Mouse (Mus musculus): ENCODE measurements around the gene 4930516K23Rik.

Gene 4930516K23Rik

DNA sequence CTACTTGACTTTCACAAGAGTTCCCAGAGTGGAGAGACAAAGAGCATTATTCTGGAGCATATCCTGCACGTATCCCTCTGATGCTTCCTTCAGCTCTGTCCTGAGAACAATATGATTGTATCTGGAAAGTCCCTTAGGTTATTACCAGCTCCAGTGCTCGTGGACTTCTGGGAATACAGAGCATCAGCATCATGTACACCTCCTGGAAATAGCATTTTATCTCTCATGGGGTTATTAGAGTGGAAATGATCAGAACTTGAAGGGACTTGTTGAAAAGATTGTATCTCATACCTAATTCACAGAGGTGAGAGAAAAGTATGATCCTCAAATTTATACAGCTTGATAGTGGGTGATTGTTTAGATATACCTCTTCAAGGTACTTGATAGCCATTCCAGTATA lies at the start of gene 4930516K23Rik:
Gene 4930516K23Rik, minus strand, starts transcription at position 101 of the 400 bp plus-strand sequence.
- no peak for DNase-seq (ENCODE audit: low spot score)

DNA sequence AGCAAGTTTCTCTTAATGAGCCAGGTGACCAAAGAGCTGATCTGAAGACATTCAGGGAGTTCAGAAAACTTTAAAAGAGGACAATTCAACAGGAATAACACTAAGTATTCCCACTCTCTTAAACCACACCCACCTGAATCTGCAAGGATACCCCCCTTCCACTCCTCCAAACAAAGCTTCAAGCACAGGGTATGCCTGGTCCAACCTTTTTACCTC lies 43.4 kb upstream of the 4930516K23Rik start, which contains the start of gene Olfr646:
Gene Olfr646, plus strand, starts transcription at position 117 of the 216 bp plus-strand sequence.
- DNase-seq (ENCODE audit: low spot score) = no peak

DNA sequence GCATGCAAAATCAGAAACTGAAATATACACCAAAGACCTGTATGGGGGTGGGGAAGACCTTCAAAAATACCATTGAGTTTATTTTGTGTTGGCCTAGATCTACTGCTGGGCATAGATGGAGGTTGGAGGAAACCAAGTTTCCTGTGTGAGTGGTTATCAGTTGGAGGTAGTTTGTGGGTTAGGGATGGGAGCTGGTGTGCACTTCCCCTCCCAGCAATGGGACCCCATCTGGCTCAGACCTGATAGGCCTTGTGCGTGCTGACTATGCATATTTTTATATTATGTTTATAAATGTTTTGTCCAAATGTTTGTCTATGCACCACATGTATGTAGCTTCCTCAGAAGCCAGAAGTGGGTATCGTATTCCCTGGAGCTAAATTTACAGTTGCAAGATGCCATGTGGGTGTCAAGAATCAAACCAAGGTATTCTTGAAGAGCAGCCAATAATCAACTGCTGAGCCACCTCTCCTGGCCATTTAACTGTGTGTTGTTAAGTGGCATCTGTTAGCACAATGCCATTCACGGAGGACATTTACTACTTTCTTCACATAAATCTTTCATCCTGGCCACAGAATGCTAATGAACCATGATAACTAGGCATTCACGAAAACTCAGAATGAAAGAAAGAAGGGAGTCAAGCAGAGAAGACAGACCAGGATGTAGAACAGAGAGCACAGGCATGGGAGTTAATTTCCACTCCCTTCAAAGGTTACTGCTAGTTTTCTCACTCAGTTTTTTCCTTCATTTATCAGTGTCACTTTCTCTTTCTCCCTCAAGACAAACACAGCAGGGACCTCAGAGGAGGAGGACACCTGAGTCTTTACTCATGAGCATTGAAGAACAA lies 42.9 kb upstream of the 4930516K23Rik start:
- DNase-seq (ENCODE audit: low spot score) = no peak

DNA sequence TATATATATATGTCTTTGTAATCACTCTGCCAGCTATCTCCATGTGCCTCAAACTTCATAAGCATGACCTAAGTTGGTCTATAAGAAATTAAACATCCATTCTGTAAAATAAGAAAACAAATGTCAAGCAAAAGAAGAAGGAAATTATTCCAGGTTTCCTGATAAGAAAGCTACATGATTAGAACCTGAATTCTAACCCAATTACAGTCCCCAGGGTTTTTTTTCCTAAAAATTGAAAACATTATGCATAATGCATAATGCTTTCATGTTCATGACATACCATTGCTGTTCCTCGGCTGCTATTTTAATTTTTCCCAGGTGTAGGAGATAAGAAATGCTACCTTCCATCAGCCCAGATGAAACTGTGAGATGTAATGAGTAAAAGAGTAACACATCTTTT lies 24.1 kb upstream of the 4930516K23Rik start, which contains the start of gene Olfr645:
Gene Olfr645, minus strand, starts transcription at position 101 of the 400 bp plus-strand sequence.
- DNase-seq (ENCODE audit: low spot score) = no peak

DNA sequence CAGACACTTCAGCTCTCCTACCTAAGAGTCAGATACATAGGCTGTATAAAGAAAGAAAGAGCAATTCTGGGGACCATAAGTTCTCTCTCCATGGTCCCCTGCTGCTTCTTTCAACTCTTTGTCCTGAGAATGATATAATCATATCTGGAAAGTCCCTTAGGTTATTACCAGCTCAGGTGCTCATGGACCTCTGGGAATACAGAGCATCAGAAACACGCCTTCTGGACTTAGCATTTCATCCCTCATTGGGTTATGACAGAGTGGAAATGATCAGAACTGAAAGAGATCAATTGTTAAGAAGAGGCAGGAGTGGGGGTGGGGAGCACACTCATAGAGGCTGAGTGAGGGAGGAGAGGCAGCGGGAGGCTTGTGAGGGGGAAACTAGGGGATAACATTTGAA lies 10.5 kb upstream of the 4930516K23Rik start, which contains the start of gene Olfr644:
Gene Olfr644, minus strand, starts transcription at position 101 of the 400 bp plus-strand sequence.
- no peak for DNase-seq (ENCODE audit: low spot score)

DNA sequence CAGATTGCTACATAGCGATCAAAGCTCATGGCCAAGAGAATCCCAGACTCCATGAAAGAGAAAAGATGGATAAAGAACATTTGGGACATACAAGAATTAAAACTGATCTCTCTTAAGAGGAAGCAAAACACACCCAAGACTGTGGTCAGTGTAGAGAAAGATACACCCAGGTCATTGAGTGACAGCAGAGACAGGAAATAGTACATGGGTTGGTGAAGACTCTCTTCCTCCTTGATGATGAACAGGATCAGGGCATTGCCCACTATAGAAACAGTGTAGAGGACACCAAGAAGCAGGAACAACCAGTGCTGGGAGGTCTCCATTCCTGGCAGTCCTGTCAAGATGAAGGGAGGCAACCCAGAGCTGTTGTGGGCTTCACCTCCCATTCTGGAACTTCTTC lies 2.0 kb downstream of the 4930516K23Rik start:
- no peak for DNase-seq (ENCODE audit: low spot score)

DNA sequence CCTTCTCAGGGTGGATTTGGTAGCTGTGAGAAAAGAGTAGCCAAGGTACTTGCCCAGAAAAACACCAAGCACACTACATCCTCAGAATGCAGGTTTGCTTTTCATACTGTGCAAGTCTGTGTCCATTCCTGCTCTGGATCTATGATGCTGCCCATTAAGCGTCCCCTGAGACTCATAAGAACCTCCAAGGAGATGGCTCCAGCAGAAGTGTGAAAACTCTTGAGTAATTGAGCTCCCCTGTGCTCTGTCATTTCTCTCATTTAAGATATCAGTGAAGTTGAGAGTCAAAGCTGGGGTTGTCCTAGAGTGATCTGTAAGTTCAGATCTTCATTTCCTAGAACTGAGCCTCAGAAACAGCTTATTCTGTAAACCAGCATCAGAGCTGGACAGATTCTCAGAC lies 8.7 kb downstream of the 4930516K23Rik start, which contains the start of gene Olfr642:
Gene Olfr642, minus strand, starts transcription at position 101 of the 400 bp plus-strand sequence.
- DNase-seq (ENCODE audit: low spot score) = no peak

DNA sequence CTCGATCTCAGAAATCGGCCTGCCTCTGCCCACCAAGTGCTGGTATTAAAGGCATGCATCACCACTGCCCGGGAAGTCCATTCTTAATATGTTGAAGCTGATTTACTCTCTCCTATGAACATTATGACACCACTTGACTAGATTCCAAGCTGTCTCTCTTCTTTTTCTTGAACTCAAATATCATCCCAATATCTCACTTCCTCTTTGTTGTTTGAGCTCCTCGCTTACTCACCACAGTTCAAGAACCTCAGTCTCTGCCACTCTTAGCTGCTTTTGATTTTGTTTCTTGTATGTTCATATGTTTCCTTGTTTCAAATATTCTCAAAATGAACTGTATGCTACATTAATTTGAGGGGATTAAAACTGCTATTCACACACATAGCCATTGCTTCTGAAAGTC lies 10.5 kb downstream of the 4930516K23Rik start:
- no peak for DNase-seq (ENCODE audit: low spot score)

DNA sequence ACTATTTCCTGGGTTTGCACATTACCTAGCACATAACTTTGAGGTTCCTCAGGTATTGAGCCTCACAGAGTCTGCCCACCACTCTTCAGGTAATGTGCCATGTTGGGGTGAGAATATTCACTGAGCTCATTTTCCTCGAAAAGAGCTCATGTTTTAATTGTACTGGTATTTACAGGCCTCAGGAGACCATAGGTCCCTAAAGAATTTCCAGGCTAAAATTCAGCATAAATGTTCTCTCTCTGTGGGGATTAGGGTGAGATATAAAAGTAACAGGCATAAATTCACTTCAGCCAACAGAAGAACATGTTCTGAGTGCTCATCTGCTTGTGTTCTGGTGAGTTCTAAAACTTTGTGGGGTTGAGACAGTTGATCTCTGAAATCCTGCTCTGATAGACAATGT lies 26.1 kb downstream of the 4930516K23Rik start, which contains the start of gene Olfr641:
Gene Olfr641, plus strand, starts transcription at position 301 of the 400 bp plus-strand sequence.
- DNase-seq (ENCODE audit: low spot score) = no peak

DNA sequence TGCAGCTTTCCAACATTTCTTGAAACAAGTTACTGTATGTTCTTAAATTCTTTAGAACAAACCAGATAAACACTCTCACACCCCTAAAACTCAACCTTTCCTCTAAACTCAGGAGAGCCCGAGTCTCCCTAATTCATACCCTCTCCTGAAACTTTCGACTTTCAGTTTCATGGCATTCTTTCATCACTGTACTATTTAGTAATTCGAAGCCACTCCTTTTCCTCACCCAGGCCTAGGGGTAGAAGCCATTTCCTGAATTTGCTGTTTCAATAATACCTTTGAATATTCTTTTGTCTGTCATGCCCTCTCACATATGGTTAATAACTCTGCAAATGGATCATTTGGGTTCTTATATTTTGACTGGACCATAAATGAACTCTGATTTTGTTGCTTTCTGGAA lies 34.3 kb downstream of the 4930516K23Rik start:
- no peak for DNase-seq (ENCODE audit: low spot score)

DNA sequence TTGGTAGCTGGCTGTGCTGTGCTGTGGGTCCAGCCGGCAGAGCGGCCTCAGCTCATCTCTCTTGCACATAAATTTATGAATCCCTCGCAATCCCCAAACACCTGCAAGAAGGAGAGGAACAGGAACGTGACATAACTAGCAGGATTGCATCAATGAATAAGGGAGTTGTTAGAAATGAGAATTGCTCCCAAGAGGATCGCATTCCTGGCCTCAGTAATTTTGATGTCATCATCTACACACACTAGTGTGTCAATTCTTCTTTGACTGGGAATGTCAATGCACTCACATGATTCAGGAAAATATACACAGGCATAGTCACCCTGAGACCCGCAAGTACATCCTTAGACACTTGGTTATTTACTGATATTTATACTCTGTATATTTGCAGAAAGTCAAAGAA lies 35.8 kb downstream of the 4930516K23Rik start, which contains the start of gene Olfr640:
Gene Olfr640, minus strand, starts transcription at position 101 of the 400 bp plus-strand sequence.
- no peak for DNase-seq (ENCODE audit: low spot score)

DNA sequence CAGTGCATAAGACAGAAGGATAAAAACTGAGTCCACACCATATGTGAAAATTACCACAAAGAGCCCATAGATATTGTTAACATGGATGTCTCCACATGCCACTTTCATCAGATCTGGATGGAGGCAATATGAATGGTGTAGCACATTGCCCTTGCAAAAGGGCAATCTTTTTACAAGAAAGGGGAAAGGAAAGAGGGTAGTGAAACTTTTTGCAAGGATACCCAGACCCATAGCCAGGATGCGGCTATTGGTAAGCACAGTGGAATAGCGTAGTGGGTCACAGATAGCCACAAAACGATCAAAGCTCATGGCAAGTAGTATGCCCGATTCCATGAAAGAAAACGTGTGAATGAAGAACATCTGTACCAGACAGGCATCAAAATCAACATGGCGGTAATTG lies 39.6 kb downstream of the 4930516K23Rik start:
- no peak for DNase-seq (ENCODE audit: low spot score)

DNA sequence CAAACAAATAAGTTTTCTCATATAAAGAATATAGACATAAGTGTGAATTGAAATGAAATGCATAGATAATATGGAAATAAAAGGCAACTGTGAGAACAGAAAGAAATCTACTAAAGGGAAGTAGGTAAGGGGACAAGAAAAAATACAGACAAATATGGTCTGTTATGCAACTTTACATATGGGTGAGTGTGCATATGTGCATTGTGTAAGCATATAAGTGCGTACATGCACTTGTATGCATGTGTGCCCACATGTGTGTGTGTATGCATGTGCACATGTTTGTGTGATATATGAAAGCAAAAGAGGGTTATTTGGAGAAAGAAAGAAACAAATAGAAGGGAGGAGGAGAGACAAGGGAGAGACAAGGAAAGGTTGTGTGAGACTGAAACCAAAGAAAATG lies 42.3 kb downstream of the 4930516K23Rik start:
- DNase-seq (ENCODE audit: low spot score) = no peak

DNA sequence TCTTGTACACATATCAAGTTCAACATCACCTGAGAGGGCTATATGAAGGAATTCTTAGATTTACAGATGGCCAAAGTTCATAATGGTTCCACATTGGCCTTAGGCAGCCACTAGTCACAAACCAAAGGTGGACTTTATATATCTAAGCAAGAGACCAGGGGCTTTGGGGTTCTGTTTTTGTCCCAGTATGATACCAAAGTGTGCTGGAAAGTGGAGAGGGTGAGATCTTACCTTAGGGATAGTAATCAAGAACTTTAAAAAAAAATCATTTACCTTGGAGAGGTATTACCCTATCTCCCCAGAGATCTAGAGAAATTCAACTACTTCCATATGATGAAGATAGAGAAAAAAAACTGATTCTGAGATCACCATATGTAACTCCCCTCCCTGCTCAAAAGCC lies 44.0 kb downstream of the 4930516K23Rik start, which contains the start of gene Olfr639:
Gene Olfr639, minus strand, starts transcription at position 101 of the 400 bp plus-strand sequence.
- no peak for DNase-seq (ENCODE audit: low spot score)
